Mouse (Mus musculus): Measurements from ENCODE around the gene 1110004F10Rik. TPM values are rescaled to one million over a fixed set of nuclear protein-coding genes. Genes with fewer than 3 reads are reported as not detected.
"Not testable (repeated sequence)": the region's sequence is repeated elsewhere in the genome, so short reads cannot be mapped to it uniquely, and the experiment has no call there.

1110004F10Rik gene
- total and polyA plus RNA-seq, 3 experiments, result 158 to 182 TPM; not detected in 1

- Histone ChIP-seq H3K4me1 (ENCODE audit: control insufficient read depth in 1 of 2, insufficient read depth in 2 of 2, low read length in 2 of 2) (no peaks in the 10 kb centered on the region), H3K27ac (ENCODE audit: control insufficient read depth, low read depth, low read length) (no peak overlapping the region), H3K9me3 (replicated peaks; ENCODE audit: insufficient read depth, low read length) (no peaks in the 10 kb centered on the region), H3K9ac (ENCODE audit: control insufficient read depth, low read depth, low read length, poor library complexity, severe bottlenecking) (no peak overlapping the region), H3K36me3 (ENCODE audit: control insufficient read depth in 1 of 2, insufficient read depth in 2 of 2, low read length in 2 of 2) (no peaks in the 10 kb centered on the region), H3K27me3 (ENCODE audit: control insufficient read depth in 1 of 2, insufficient read depth in 2 of 2, low read length in 2 of 2) (no peaks in the 10 kb centered on the region; a peak in 1 of 4 replicates), H3K4me3 (ENCODE audit: control insufficient read depth in 1 of 2, insufficient read depth in 1 of 2, low read depth in 2 of 2, low read length in 2 of 2) (no peak overlapping the region), H3K79me2 (ENCODE audit: control insufficient read depth, insufficient read depth, low read length, poor library complexity) (no peaks in the 10 kb centered on the region)
- peak in 1 of 3 experiments; percentile 13; a peak in 1 of 6 replicates for TF ChIP-seq CTCF (IDR thresholded peaks at IDR 0.05 in 2 of 3, conservative IDR thresholded peaks at IDR 0.05 in 1 of 3; ENCODE audit: control insufficient read depth in 1 of 3, insufficient read depth in 1 of 3, low read depth in 2 of 3, low read length in 3 of 3, poor library complexity in 1 of 3, severe bottlenecking in 1 of 3)
- TF ChIP-seq RAD21 (IDR thresholded peaks at IDR 0.05; ENCODE audit: low read depth, low read length), result peak; percentile 14
- TF ChIP-seq TBP (IDR thresholded peaks at IDR 0.05; ENCODE audit: low read depth, low read length), result no peak
- no peak for DNase-seq (ENCODE audit: low read depth, low spot score)
Observed at GRCm38 (mm10) chr7:116060739-116061138, 21.5 kb downstream of the 1110004F10Rik start.

GRCm38 (mm10) chr7:116084366-116084765, 45.2 kb downstream of the 1110004F10Rik start, which contains the start of gene Gm4353:
Gene Gm4353, minus strand, starts transcription at chr7:116084635.
- not testable (repeated sequence) for H3K27ac ChIP-seq (ENCODE audit: control insufficient read depth, low read depth, low read length); H3K4me3 ChIP-seq (ENCODE audit: control insufficient read depth in 1 of 2, insufficient read depth in 1 of 2, low read depth in 2 of 2, low read length in 2 of 2); H3K9me3 ChIP-seq (replicated peaks; ENCODE audit: insufficient read depth, low read length); H3K9ac ChIP-seq (ENCODE audit: control insufficient read depth, low read depth, low read length, poor library complexity, severe bottlenecking); H3K36me3 ChIP-seq (ENCODE audit: control insufficient read depth in 1 of 2, insufficient read depth in 2 of 2, low read length in 2 of 2); H3K79me2 ChIP-seq (ENCODE audit: control insufficient read depth, insufficient read depth, low read length, poor library complexity); DNase-seq (ENCODE audit: low read depth, low spot score); H3K4me1 ChIP-seq (ENCODE audit: control insufficient read depth in 1 of 2, insufficient read depth in 2 of 2, low read length in 2 of 2)
- H3K27me3 ChIP-seq (ENCODE audit: control insufficient read depth in 1 of 2, insufficient read depth in 2 of 2, low read length in 2 of 2), result peaks cover 12 to 21% of the 10 kb centered on the region in 2 experiments

- Histone ChIP-seq H3K36me3 (ENCODE audit: control insufficient read depth in 1 of 2, insufficient read depth in 2 of 2, low read length in 2 of 2) (peaks cover 1 to 28% of the 10 kb centered on the region in 2 experiments; a peak in 3 of 4 replicates), H3K27ac (ENCODE audit: control insufficient read depth, low read depth, low read length) (peak overlapping the region; percentile 72), H3K4me1 (ENCODE audit: control insufficient read depth in 1 of 2, insufficient read depth in 2 of 2, low read length in 2 of 2) (peaks cover 6 to 10% of the 10 kb centered on the region in 2 experiments), H3K9me3 (replicated peaks; ENCODE audit: insufficient read depth, low read length) (no peaks in the 10 kb centered on the region), H3K4me3 (ENCODE audit: control insufficient read depth in 1 of 2, insufficient read depth in 1 of 2, low read depth in 2 of 2, low read length in 2 of 2) (peak overlapping the region; percentile 81 to 86), H3K27me3 (ENCODE audit: control insufficient read depth in 1 of 2, insufficient read depth in 2 of 2, low read length in 2 of 2) (peaks cover 5 to 7% of the 10 kb centered on the region in 2 experiments), H3K9ac (ENCODE audit: control insufficient read depth, low read depth, low read length, poor library complexity, severe bottlenecking) (peak overlapping the region; percentile 84), H3K79me2 (ENCODE audit: control insufficient read depth, insufficient read depth, low read length, poor library complexity) (peaks cover 32% of the 10 kb centered on the region)
- DNase-seq (ENCODE audit: low read depth, low spot score), result peak; percentile 97
- TF ChIP-seq POLR2AphosphoS5 (IDR thresholded peaks at IDR 0.05; ENCODE audit: borderline replicate concordance, low read depth, low read length) (no peak; the same call in 1 of the 2 replicates), GATA1 (IDR thresholded peaks at IDR 0.05; ENCODE audit: low read depth, low read length) (no peak), E2F4 (IDR thresholded peaks at IDR 0.05; ENCODE audit: borderline replicate concordance, low read depth, low read length) (peak; percentile 87; the same call in 1 of the 2 replicates), POLR2AphosphoS2 (IDR thresholded peaks at IDR 0.05; ENCODE audit: low read length) (peak; percentile 96), TAL1 (IDR thresholded peaks at IDR 0.05; ENCODE audit: low read length) (no peak), POLR2A (IDR thresholded peaks at IDR 0.05; ENCODE audit: control insufficient read depth in 1 of 2, insufficient read depth in 1 of 2, low read depth in 1 of 2, low read length in 2 of 2, poor library complexity in 1 of 2) (peak; percentile 80 to 99), CHD2 (IDR thresholded peaks at IDR 0.05; ENCODE audit: low read length) (peak; percentile 94), ETS1 (IDR thresholded peaks at IDR 0.05; ENCODE audit: low read depth, low read length) (no peak), MAX (IDR thresholded peaks at IDR 0.05; ENCODE audit: low read length) (peak; percentile 47; the same call in 1 of the 2 replicates), EP300 (IDR thresholded peaks at IDR 0.05; ENCODE audit: low read depth in 1 of 2, low read length in 2 of 2) (no peak), CTCF (IDR thresholded peaks at IDR 0.05 in 2 of 3, conservative IDR thresholded peaks at IDR 0.05 in 1 of 3; ENCODE audit: control insufficient read depth in 1 of 3, insufficient read depth in 1 of 3, low read depth in 2 of 3, low read length in 3 of 3, poor library complexity in 1 of 3, severe bottlenecking in 1 of 3) (peak in 1 of 3 experiments; percentile 14; a peak in 2 of 6 replicates), SIN3A (IDR thresholded peaks at IDR 0.05; ENCODE audit: low read length) (peak; percentile 52; the same call in 1 of the 2 replicates), RAD21 (IDR thresholded peaks at IDR 0.05; ENCODE audit: low read depth, low read length) (no peak), MEF2A (IDR thresholded peaks at IDR 0.05; ENCODE audit: extremely low read depth, insufficient replicate concordance, low read depth, low read length, poor library complexity, severe bottlenecking) (no peak), BHLHE40 (IDR thresholded peaks at IDR 0.05; ENCODE audit: borderline replicate concordance, low read depth, low read length) (no peak), ELF1 (IDR thresholded peaks at IDR 0.05; ENCODE audit: low read depth, low read length) (no peak), USF2 (IDR thresholded peaks at IDR 0.05; ENCODE audit: borderline replicate concordance in 1 of 2, insufficient read depth in 1 of 2, low read depth in 1 of 2, low read length in 2 of 2) (no peak), USF1 (IDR thresholded peaks at IDR 0.05; ENCODE audit: low read depth, low read length) (no peak), MYB (IDR thresholded peaks at IDR 0.05; ENCODE audit: low read depth, low read length) (no peak), RCOR1 (IDR thresholded peaks at IDR 0.05; ENCODE audit: low read depth, low read length) (no peak), JUND (IDR thresholded peaks at IDR 0.05; ENCODE audit: low read depth, low read length) (no peak), ZMIZ1 (IDR thresholded peaks at IDR 0.05; ENCODE audit: low read depth, low read length) (peak; percentile 93)
Observed at GRCm38 (mm10) chr7:116092710-116093465, 53.7 kb downstream of the 1110004F10Rik start.

Data from MEL (cell line).